Mouse (Mus musculus) heart, embryonic 13.5 days (tissue): ENCODE data around the gene Esam. TPM values are rescaled to one million over a fixed set of nuclear protein-coding genes. Genes with fewer than 3 reads are reported as not detected.

Experiments used
- ATAC-seq: fragments of 200-750 bp; cut with Nextera tagmentation; 2 replicates; pipeline ENCODE4 v1.8.0; 2017; ENCODE audit warnings: moderate TSS enrichment; ENCODE audit not compliant: insufficient number of reproducible peaks, low FRiP score, low TSS enrichment; ENCODE audit errors: extremely low read depth
- H3K27ac ChIP-seq: fragments of 300-500 bp; sonication (generic); replicated peaks from 2 replicates; pipeline ENCODE4 v1.5.1; 2015; ENCODE audit warnings: moderate library complexity, mild to moderate bottlenecking, inconsistent platforms
- H3K27me3 ChIP-seq: fragments of 300-500 bp; sonication (generic); replicated peaks from 2 replicates; pipeline ENCODE4 v1.6.1; 2015; ENCODE audit warnings: mild to moderate bottlenecking, inconsistent platforms
- H3K36me3 ChIP-seq: fragments of 300-500 bp; sonication (generic); 2 replicates; pipeline ENCODE4 v1.6.1; 2015; ENCODE audit warnings: mild to moderate bottlenecking, inconsistent platforms
- H3K4me1 ChIP-seq: fragments of 300-500 bp; sonication (generic); 2 replicates; pipeline ENCODE4 v1.6.1; 2015; ENCODE audit warnings: inconsistent platforms
- H3K4me2 ChIP-seq: fragments of 300-500 bp; sonication (generic); 2 replicates; pipeline ENCODE4 v1.6.1; 2015; ENCODE audit warnings: inconsistent platforms, mild to moderate bottlenecking, moderate library complexity
- H3K4me3 ChIP-seq: fragments of 300-500 bp; sonication (generic); 2 replicates; pipeline ENCODE4 v1.5.1; 2015; ENCODE audit warnings: moderate library complexity, mild to moderate bottlenecking, inconsistent platforms
- H3K9ac ChIP-seq: fragments of 300-500 bp; sonication (generic); 2 replicates; pipeline ENCODE4 v1.6.1; 2015; ENCODE audit warnings: inconsistent platforms, mild to moderate bottlenecking, moderate library complexity
- H3K9me3 ChIP-seq: fragments of 300-500 bp; sonication (generic); 2 replicates; pipeline ENCODE4 v1.6.1; 2016; ENCODE audit warnings: inconsistent platforms
- WGBS: fragments of 180-500 bp; shearing (Covaris S2); methylation state at CpG from one replicate; pipeline ENCODE4 v1.1.7; 2015; ENCODE audit warnings: mixed read lengths; 5-methylcytosine and 5-hydroxymethylcytosine counted together
- polyA plus RNA-seq: library from polyadenylated mRNA; unstranded; fragments of >200 nt; fragmentation: Nextera tagmentation; extraction: Ambion mirVana; gene quantifications from 2 replicates; pipeline ENCODE4 v1.2.1, GENCODE M21; 2015

Esam gene
- polyA plus RNA-seq, 1 experiment from 2014 or later, result 69.9 TPM

- Histone ChIP-seq H3K36me3 (no peaks in the 10 kb centered on the region), H3K4me2 (no peak overlapping the region), H3K27me3 (no peaks in the 10 kb centered on the region), H3K4me1 (peaks cover 31% of the 10 kb centered on the region), H3K27ac (no peak overlapping the region), H3K4me3 (no peak overlapping the region), H3K9me3 (no peaks in the 10 kb centered on the region), H3K9ac (no peak overlapping the region)
- whole genome bisulfite sequencing, result 74% methylated on average over 2 of the region's 2 CpGs
- ATAC-seq, result no peak
Observed at GRCm38 (mm10) chr9:37567019-37567418, 39.1 kb downstream of the Esam start.

- no peak for ATAC-seq
- Histone ChIP-seq H3K4me1 (peaks cover 35% of the 10 kb centered on the region), H3K9ac (no peak overlapping the region), H3K4me3 (peak overlapping the region; percentile 14; the same call in 1 of the 2 replicates), H3K36me3 (no peaks in the 10 kb centered on the region), H3K27ac (0 out of 2 replicates have a peak overlapping the region, but pooled peaks have one; percentile 13), H3K27me3 (no peaks in the 10 kb centered on the region), H3K4me2 (peak overlapping the region; percentile 58; the same call in 1 of the 2 replicates), H3K9me3 (no peaks in the 10 kb centered on the region)
- 46% methylated on average over 5 of the region's 5 CpGs for WGBS
Observed at GRCm38 (mm10) chr9:37567454-37567853, 39.6 kb downstream of the Esam start.

- Histone ChIP-seq H3K27ac (no peak overlapping the region), H3K9ac (0 out of 2 replicates have a peak overlapping the region, but pooled peaks have one; percentile 16), H3K36me3 (no peaks in the 10 kb centered on the region), H3K4me2 (peak overlapping the region; percentile 58), H3K4me3 (peak overlapping the region; percentile 14), H3K9me3 (no peaks in the 10 kb centered on the region), H3K27me3 (no peaks in the 10 kb centered on the region), H3K4me1 (peaks cover 41% of the 10 kb centered on the region)
- no peak for ATAC-seq
- WGBS, result 23% methylated on average over 15 of the region's 15 CpGs
Observed at GRCm38 (mm10) chr9:37567892-37568604, 40.2 kb downstream of the Esam start.

- no peak for ATAC-seq
- peak overlapping the region; percentile 58 for H3K4me2 ChIP-seq
- H3K9ac ChIP-seq, result no peak overlapping the region
- H3K4me1 ChIP-seq, result peaks cover 43% of the 10 kb centered on the region
- WGBS, result 42% methylated on average over 4 of the region's 4 CpGs
- H3K4me3 ChIP-seq, result no peak overlapping the region
- H3K27ac ChIP-seq, result no peak overlapping the region
- H3K9me3 ChIP-seq, result no peaks in the 10 kb centered on the region
- no peaks in the 10 kb centered on the region for H3K27me3 ChIP-seq
- H3K36me3 ChIP-seq, result no peaks in the 10 kb centered on the region
Observed at GRCm38 (mm10) chr9:37568605-37569214, 40.8 kb downstream of the Esam start.

GRCm38 (mm10) chr9:37569231-37569835, 41.5 kb downstream of the Esam start:
- no peak overlapping the region for H3K4me3 ChIP-seq

GRCm38 (mm10) chr9:37572204-37572876, 44.5 kb downstream of the Esam start:
- no peak overlapping the region for H3K4me3 ChIP-seq
- no peak for ATAC-seq
- H3K9ac ChIP-seq, result no peak overlapping the region
- peaks cover 14% of the 10 kb centered on the region; the same call in 1 of the 2 replicates for H3K27me3 ChIP-seq
- no peaks in the 10 kb centered on the region for H3K36me3 ChIP-seq
- peaks cover 46% of the 10 kb centered on the region for H3K4me1 ChIP-seq
- H3K9me3 ChIP-seq, result no peaks in the 10 kb centered on the region
- no peak overlapping the region for H3K4me2 ChIP-seq
- 0 out of 2 replicates have a peak overlapping the region, but pooled peaks have one; percentile 12 for H3K27ac ChIP-seq
- 17% methylated on average over 3 of the region's 3 CpGs for WGBS

More at GRCm38 (mm10) chr9:37569231-37569835, 41.5 kb downstream of the Esam start:
- H3K36me3 ChIP-seq, result no peaks in the 10 kb centered on the region
- H3K27me3 ChIP-seq, result no peaks in the 10 kb centered on the region
- H3K4me1 ChIP-seq, result peaks cover 43% of the 10 kb centered on the region
- no peak overlapping the region for H3K9ac ChIP-seq
- H3K27ac ChIP-seq, result no peak overlapping the region
- H3K4me2 ChIP-seq, result no peak overlapping the region
- 53% methylated on average over 2 of the region's 2 CpGs for WGBS
- ATAC-seq, result no peak
- H3K9me3 ChIP-seq, result no peaks in the 10 kb centered on the region

GRCm38 (mm10) chr9:37576436-37576930, 48.6 kb downstream of the Esam start:
- Histone ChIP-seq H3K27ac (no peak overlapping the region), H3K36me3 (no peaks in the 10 kb centered on the region), H3K4me1 (peaks cover 21% of the 10 kb centered on the region), H3K4me2 (peak overlapping the region; percentile 52), H3K9ac (no peak overlapping the region), H3K27me3 (peaks cover 14% of the 10 kb centered on the region; the same call in 1 of the 2 replicates), H3K4me3 (peak overlapping the region; percentile 8; the same call in 1 of the 2 replicates), H3K9me3 (no peaks in the 10 kb centered on the region)
- 26% methylated on average over 14 of the region's 14 CpGs for WGBS
- no peak for ATAC-seq

GRCm38 (mm10) chr9:37583594-37583993, 55.7 kb downstream of the Esam start:
- WGBS, result 83% methylated on average over 5 of the region's 5 CpGs
- H3K27ac ChIP-seq, result no peak overlapping the region
- H3K4me1 ChIP-seq, result no peaks in the 10 kb centered on the region
- no peak overlapping the region for H3K9ac ChIP-seq
- ATAC-seq, result no peak
- no peaks in the 10 kb centered on the region for H3K9me3 ChIP-seq
- no peak overlapping the region for H3K4me2 ChIP-seq
- H3K4me3 ChIP-seq, result no peak overlapping the region
- no peaks in the 10 kb centered on the region for H3K36me3 ChIP-seq
- H3K27me3 ChIP-seq, result no peaks in the 10 kb centered on the region

- ATAC-seq, result no peak
- Histone ChIP-seq H3K27me3 (no peaks in the 10 kb centered on the region), H3K9me3 (no peaks in the 10 kb centered on the region)
Observed at GRCm38 (mm10) chr9:37586718-37587117, 58.8 kb downstream of the Esam start.

More at GRCm38 (mm10) chr9:37586718-37587117, 58.8 kb downstream of the Esam start:
- H3K36me3 ChIP-seq, result no peaks in the 10 kb centered on the region
- H3K9ac ChIP-seq, result no peak overlapping the region
- no peaks in the 10 kb centered on the region for H3K4me1 ChIP-seq
- WGBS, result 71% methylated on average over 4 of the region's 4 CpGs
- no peak overlapping the region for H3K4me2 ChIP-seq
- H3K4me3 ChIP-seq, result no peak overlapping the region
- no peak overlapping the region for H3K27ac ChIP-seq
